Mouse (Mus musculus) brain, embryonic 14.5 days (tissue): Measurements from ENCODE around the gene Baz1a.

Experiments
- CTCF ChIP-seq: fragments of 200-500 bp; IDR thresholded peaks from 2 replicates; pipeline ENCODE4 v1.5.1; 2012; ENCODE audit warnings: inconsistent platforms, mild to moderate bottlenecking, moderate library complexity, borderline replicate concordance; ENCODE audit not compliant: insufficient read depth, insufficient read length; ENCODE audit errors: extremely low read depth
- POLR2A ChIP-seq: fragments of 200-500 bp; IDR thresholded peaks from 2 replicates; pipeline ENCODE4 v1.6.1; 2012; ENCODE audit warnings: mild to moderate bottlenecking, inconsistent platforms, borderline replicate concordance; ENCODE audit not compliant: poor library complexity, insufficient read depth, insufficient read length, severe bottlenecking; ENCODE audit errors: extremely low read depth

- TF ChIP-seq CTCF (no peak), POLR2A (no peak)
These were observed 46.2 kb upstream of the Baz1a start for GRCm38 (mm10) chr12:55060212-55060898.
